Mouse (Mus musculus) liver, embryonic 12.5 days (tissue): Measurements from ENCODE around the gene Fat1. TPM values are rescaled to one million over a fixed set of nuclear protein-coding genes. Genes with fewer than 3 reads are reported as not detected.

ENCODE experiments used
- ATAC-seq: fragments of 200-750 bp; cut with Nextera tagmentation; 2 replicates; pipeline ENCODE4 v1.8.0; 2017; ENCODE audit warnings: moderate number of reproducible peaks, mild to moderate bottlenecking, moderate library complexity
- H3K27ac ChIP-seq: fragments of 300-500 bp; sonication (generic); 2 replicates; pipeline ENCODE4 v1.5.1; 2016; ENCODE audit warnings: mild to moderate bottlenecking
- H3K27me3 ChIP-seq: fragments of 300-500 bp; sonication (generic); replicated peaks from 2 replicates; pipeline ENCODE4 v1.6.1; 2016; ENCODE audit warnings: mild to moderate bottlenecking, moderate library complexity
- H3K36me3 ChIP-seq: fragments of 300-500 bp; sonication (generic); 2 replicates; pipeline ENCODE4 v1.6.1; 2016; ENCODE audit warnings: mild to moderate bottlenecking, moderate library complexity
- H3K4me1 ChIP-seq: fragments of 300-500 bp; sonication (generic); 2 replicates; pipeline ENCODE4 v1.6.1; 2016
- H3K4me2 ChIP-seq: fragments of 300-500 bp; sonication (generic); 2 replicates; pipeline ENCODE4 v1.6.1; 2016; ENCODE audit warnings: mild to moderate bottlenecking, moderate library complexity
- H3K4me3 ChIP-seq: fragments of 300-500 bp; sonication (generic); 2 replicates; pipeline ENCODE4 v1.5.1; 2016; ENCODE audit warnings: mild to moderate bottlenecking, moderate library complexity
- H3K9ac ChIP-seq: fragments of 300-500 bp; sonication (generic); 2 replicates; pipeline ENCODE4 v1.6.1; 2016; ENCODE audit warnings: mild to moderate bottlenecking, moderate library complexity
- H3K9me3 ChIP-seq: fragments of 300-500 bp; sonication (generic); replicated peaks from 2 replicates; pipeline ENCODE4 v1.6.1; 2016; ENCODE audit warnings: mild to moderate bottlenecking, moderate library complexity
- WGBS: fragments of 180-500 bp; shearing (Covaris S2); methylation state at CpG from one replicate; pipeline ENCODE4 v1.1.7; 2016; ENCODE audit not compliant: insufficient replicate concordance; 5-methylcytosine and 5-hydroxymethylcytosine counted together
- polyA plus RNA-seq: library from polyadenylated mRNA; unstranded; fragments of >200 nt; fragmentation: Nextera tagmentation; extraction: Ambion mirVana; gene quantifications from 2 replicates; pipeline ENCODE4 v1.2.1, GENCODE M21; 2016

Fat1 gene
- 1.8 TPM in 2 replicates for polyA plus RNA-seq

- H3K27me3 ChIP-seq, result peaks cover 68% of the 10 kb centered on the region
- peak within 1 kb of the TSS; percentile 30; the same call in 1 of the 2 replicates for H3K27ac ChIP-seq
- H3K36me3 ChIP-seq, result no peaks in the 10 kb centered on the region
- WGBS, result under 1% methylated on average over 49 of the region's 49 CpGs
- peak within 1 kb of the TSS; percentile 56 for H3K4me3 ChIP-seq
- peak within 1 kb of the TSS; percentile 65 for H3K4me2 ChIP-seq
- no peak within 1 kb of the TSS for H3K9ac ChIP-seq
- ATAC-seq, result peak; percentile 44; the same call in 1 of the 2 replicates
- 0 out of 2 replicates have a peak, but pooled peaks cover 4% of the 10 kb centered on the region for H3K4me1 ChIP-seq
- no peaks in the 10 kb centered on the region for H3K9me3 ChIP-seq
These were observed at the start of gene Fat1 for GRCm38 (mm10) chr8:44934850-44935497. TSS of gene Fat1 (plus strand) at chr8:44935447.

GRCm38 (mm10) chr8:44894626-44895025 lies 40.6 kb upstream of the Fat1 start:
- Histone ChIP-seq H3K9ac (no peak overlapping the region), H3K4me2 (no peak overlapping the region), H3K4me1 (no peaks in the 10 kb centered on the region), H3K9me3 (0 out of 2 replicates have a peak, but pooled peaks cover 3% of the 10 kb centered on the region), H3K4me3 (no peak overlapping the region), H3K27me3 (no peaks in the 10 kb centered on the region), H3K36me3 (no peaks in the 10 kb centered on the region), H3K27ac (no peak overlapping the region)
- WGBS, result 59% methylated on average over 6 of the region's 6 CpGs
- no peak for ATAC-seq

GRCm38 (mm10) chr8:44899575-44899991 lies 35.7 kb upstream of the Fat1 start:
- H3K36me3 ChIP-seq, result no peaks in the 10 kb centered on the region
- H3K4me2 ChIP-seq, result no peak overlapping the region
- H3K27ac ChIP-seq, result no peak overlapping the region
- H3K9me3 ChIP-seq, result no peaks in the 10 kb centered on the region
- no peak for ATAC-seq
- 70% methylated on average over 12 of the region's 12 CpGs for WGBS
- no peak overlapping the region for H3K4me3 ChIP-seq
- no peaks in the 10 kb centered on the region for H3K4me1 ChIP-seq
- H3K9ac ChIP-seq, result no peak overlapping the region
- H3K27me3 ChIP-seq, result no peaks in the 10 kb centered on the region

GRCm38 (mm10) chr8:44911126-44911903 lies 23.9 kb upstream of the Fat1 start:
- H3K27ac ChIP-seq, result no peak overlapping the region
- H3K4me1 ChIP-seq, result no peaks in the 10 kb centered on the region
- no peaks in the 10 kb centered on the region for H3K36me3 ChIP-seq
- no peak overlapping the region for H3K4me3 ChIP-seq
- no peaks in the 10 kb centered on the region for H3K9me3 ChIP-seq
- 60% methylated on average over 12 of the region's 12 CpGs for WGBS
- no peak overlapping the region for H3K4me2 ChIP-seq
- H3K9ac ChIP-seq, result no peak overlapping the region
- H3K27me3 ChIP-seq, result no peaks in the 10 kb centered on the region
- ATAC-seq, result no peak

GRCm38 (mm10) chr8:44919487-44920082 lies 15.7 kb upstream of the Fat1 start:
- Histone ChIP-seq H3K4me1 (no peaks in the 10 kb centered on the region), H3K4me2 (no peak overlapping the region), H3K27ac (no peak overlapping the region), H3K36me3 (no peaks in the 10 kb centered on the region), H3K27me3 (no peaks in the 10 kb centered on the region), H3K9ac (no peak overlapping the region), H3K4me3 (no peak overlapping the region), H3K9me3 (no peaks in the 10 kb centered on the region)
- no peak for ATAC-seq
- WGBS, result 76% methylated on average over 12 of the region's 12 CpGs

- no peaks in the 10 kb centered on the region for H3K27me3 ChIP-seq
- no peaks in the 10 kb centered on the region for H3K36me3 ChIP-seq
- H3K4me3 ChIP-seq, result no peak overlapping the region
- WGBS, result 73% methylated on average over 7 of the region's 7 CpGs
- no peaks in the 10 kb centered on the region for H3K9me3 ChIP-seq
- ATAC-seq, result no peak
- no peak overlapping the region for H3K27ac ChIP-seq
- H3K4me2 ChIP-seq, result no peak overlapping the region
- H3K9ac ChIP-seq, result no peak overlapping the region
- H3K4me1 ChIP-seq, result no peaks in the 10 kb centered on the region
These were observed 14.7 kb upstream of the Fat1 start for GRCm38 (mm10) chr8:44920379-44921032.

GRCm38 (mm10) chr8:44924995-44925394 lies 10.3 kb upstream of the Fat1 start:
- Histone ChIP-seq H3K9ac (no peak overlapping the region), H3K27me3 (no peaks in the 10 kb centered on the region), H3K9me3 (peaks cover 3% of the 10 kb centered on the region; the same call in 1 of the 2 replicates), H3K4me2 (no peak overlapping the region), H3K4me3 (no peak overlapping the region), H3K27ac (no peak overlapping the region), H3K4me1 (no peaks in the 10 kb centered on the region), H3K36me3 (no peaks in the 10 kb centered on the region)
- 68% methylated on average over 5 of the region's 5 CpGs for WGBS
- ATAC-seq, result no peak

- Histone ChIP-seq H3K27me3 (peaks cover 24% of the 10 kb centered on the region), H3K4me2 (no peak overlapping the region), H3K4me3 (no peak overlapping the region), H3K4me1 (0 out of 2 replicates have a peak, but pooled peaks cover 4% of the 10 kb centered on the region), H3K9ac (no peak overlapping the region), H3K27ac (no peak overlapping the region), H3K36me3 (no peaks in the 10 kb centered on the region), H3K9me3 (peaks cover 3% of the 10 kb centered on the region; the same call in 1 of the 2 replicates)
- no peak for ATAC-seq
- 62% methylated on average over 3 of the region's 3 CpGs for WGBS
These were observed 5.2 kb upstream of the Fat1 start for GRCm38 (mm10) chr8:44930058-44930457.

- H3K27me3 ChIP-seq, result peaks cover 51% of the 10 kb centered on the region
- peaks cover 3% of the 10 kb centered on the region; the same call in 1 of the 2 replicates for H3K9me3 ChIP-seq
- no peak overlapping the region for H3K4me3 ChIP-seq
- no peaks in the 10 kb centered on the region for H3K36me3 ChIP-seq
- H3K9ac ChIP-seq, result no peak overlapping the region
- no peak for ATAC-seq
- no peak overlapping the region for H3K4me2 ChIP-seq
- 68% methylated on average over 9 of the region's 9 CpGs for WGBS
- H3K27ac ChIP-seq, result no peak overlapping the region
- 0 out of 2 replicates have a peak, but pooled peaks cover 4% of the 10 kb centered on the region for H3K4me1 ChIP-seq
These were observed 2.5 kb upstream of the Fat1 start for GRCm38 (mm10) chr8:44932546-44933342.

GRCm38 (mm10) chr8:44933478-44933877 lies 1.8 kb upstream of the Fat1 start:
- no peaks in the 10 kb centered on the region; the same call in 1 of the 2 replicates for H3K9me3 ChIP-seq
- H3K9ac ChIP-seq, result no peak overlapping the region
- H3K4me2 ChIP-seq, result no peak overlapping the region
- 0 out of 2 replicates have a peak, but pooled peaks cover 4% of the 10 kb centered on the region for H3K4me1 ChIP-seq
- no peak overlapping the region for H3K27ac ChIP-seq
- 44% methylated on average over 6 of the region's 6 CpGs for WGBS
- H3K27me3 ChIP-seq, result peaks cover 58% of the 10 kb centered on the region
- no peak for ATAC-seq
- H3K4me3 ChIP-seq, result no peak overlapping the region
- no peaks in the 10 kb centered on the region for H3K36me3 ChIP-seq

GRCm38 (mm10) chr8:44934416-44934815 lies 831 bp upstream of the Fat1 start:
- no peak for ATAC-seq
- Histone ChIP-seq H3K27ac (no peak overlapping the region), H3K9me3 (no peaks in the 10 kb centered on the region), H3K4me2 (peak overlapping the region; percentile 65), H3K4me3 (peak overlapping the region; percentile 56), H3K27me3 (peaks cover 63% of the 10 kb centered on the region), H3K36me3 (no peaks in the 10 kb centered on the region), H3K9ac (no peak overlapping the region), H3K4me1 (0 out of 2 replicates have a peak, but pooled peaks cover 4% of the 10 kb centered on the region)
- WGBS, result 3% methylated on average over 13 of the region's 13 CpGs
